ENCODE assay signal across 14 mouse cellular contexts in the genomic region with DNA sequence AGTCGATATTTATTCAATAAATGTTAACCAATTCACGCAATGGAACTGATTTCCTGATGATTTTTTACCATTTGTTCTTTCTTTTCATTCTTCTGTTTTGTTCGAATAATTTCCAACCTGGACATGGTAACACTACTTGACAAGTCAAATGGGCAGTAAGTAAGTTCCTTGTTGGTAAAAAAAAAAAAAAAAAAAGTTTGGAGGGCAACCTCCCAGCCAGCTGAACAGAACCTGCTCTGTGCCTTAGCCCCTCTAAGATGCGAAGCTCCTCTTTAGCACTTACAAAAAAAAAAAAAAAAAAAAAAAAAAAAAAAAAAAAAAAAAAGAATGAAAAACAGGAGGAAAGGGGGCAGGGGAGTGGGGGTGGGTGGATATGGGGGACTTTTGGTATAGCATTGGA.
DNase-seq lines count a peak whose midpoint lies in the region; ATAC-seq and TF ChIP-seq lines count a peak whose summit lies in the region.
"Had no signal": no experiment of that assay in that cellular context is flagged by ENCODE, and none has a peak within 500 bp of the region (broad histone marks: within the 10 kb centered on the region; RNA-seq: fewer than 3 reads in every experiment).

No protein-coding gene starts in this region.

- H3K27me3 ChIP-seq in intestine, embryonic 14.5 days (replicated peaks; ENCODE audit: control insufficient read depth, insufficient read depth, low read length): 0 out of 2 replicates have a peak, but pooled peaks cover 7% of the 10 kb centered on the region
- 0 out of 2 replicates have a peak, but pooled peaks cover 3% of the 10 kb centered on the region for H3K27me3 ChIP-seq in intestine, postnatal 0 days (replicated peaks; ENCODE audit: control insufficient read depth, insufficient read depth, low read length)
- H3K27me3 ChIP-seq in forebrain, embryonic 13.5 days: 0 out of 2 replicates have a peak, but pooled peaks cover 7% of the 10 kb centered on the region
- H3K27me3 ChIP-seq in hindbrain, postnatal 0 days (ENCODE audit: insufficient read depth, low read length): no peaks in the 10 kb centered on the region
- H3K27me3 ChIP-seq in neural tube, embryonic 15.5 days (replicated peaks): peaks cover 7% of the 10 kb centered on the region; the same call in 1 of the 2 replicates

- peaks cover 4% of the 10 kb centered on the region; the same call in 1 of the 2 replicates for H3K9me3 ChIP-seq in intestine, embryonic 14.5 days (ENCODE audit: control insufficient read depth, low read length)
- no peaks in the 10 kb centered on the region for H3K9me3 ChIP-seq in intestine, postnatal 0 days (ENCODE audit: control insufficient read depth)
- peaks cover 7% of the 10 kb centered on the region; the same call in 1 of the 2 replicates for H3K9me3 ChIP-seq in forebrain, embryonic 13.5 days (replicated peaks)
- H3K9me3 ChIP-seq in hindbrain, postnatal 0 days (ENCODE audit: low read length): no peaks in the 10 kb centered on the region
- H3K9me3 ChIP-seq in neural tube, embryonic 15.5 days (replicated peaks): no peaks in the 10 kb centered on the region; the same call in 1 of the 2 replicates
- H3K9me3 ChIP-seq: liver, embryonic 12.5 days had no signal

- WGBS in intestine, embryonic 14.5 days: 27% methylated on average over 4 of the region's 4 CpGs
- WGBS in intestine, postnatal 0 days: 22% methylated on average over 4 of the region's 4 CpGs
- WGBS in forebrain, embryonic 13.5 days: 19% methylated on average over 4 of the region's 4 CpGs
- WGBS in hindbrain, postnatal 0 days: 17% methylated on average over 4 of the region's 4 CpGs
- WGBS in neural tube, embryonic 15.5 days: 20% methylated on average over 4 of the region's 4 CpGs

- H3K27ac ChIP-seq in intestine, embryonic 14.5 days (ENCODE audit: low read depth): no peak overlapping the region
- H3K27ac ChIP-seq in intestine, postnatal 0 days (ENCODE audit: low read depth, low read length): no peak overlapping the region
- no peak overlapping the region for H3K27ac ChIP-seq in forebrain, embryonic 13.5 days
- no peak overlapping the region for H3K27ac ChIP-seq in hindbrain, postnatal 0 days
- H3K27ac ChIP-seq in neural tube, embryonic 15.5 days (replicated peaks): no peak overlapping the region
- H3K27ac ChIP-seq: liver, embryonic 12.5 days had no signal

- H3K9ac ChIP-seq in intestine, embryonic 14.5 days (ENCODE audit: low read length): no peak overlapping the region
- no peak overlapping the region for H3K9ac ChIP-seq in intestine, postnatal 0 days (ENCODE audit: low read depth, low read length)
- no peak overlapping the region for H3K9ac ChIP-seq in forebrain, embryonic 13.5 days
- no peak overlapping the region for H3K9ac ChIP-seq in hindbrain, postnatal 0 days (replicated peaks; ENCODE audit: low read length)
- H3K9ac ChIP-seq in neural tube, embryonic 15.5 days (replicated peaks): no peak overlapping the region
- H3K9ac ChIP-seq: liver, embryonic 12.5 days had no signal

- TF ChIP-seq CTCF in intestine, postnatal 0 days (IDR thresholded peaks at IDR 0.05; ENCODE audit: low read depth): no peak
- TF ChIP-seq CTCF in hindbrain, postnatal 0 days (IDR thresholded peaks at IDR 0.05; ENCODE audit: low read depth): no peak

- no peaks in the 10 kb centered on the region for H3K4me1 ChIP-seq in intestine, embryonic 14.5 days (replicated peaks; ENCODE audit: control insufficient read depth, insufficient read depth, low read length)
- no peaks in the 10 kb centered on the region for H3K4me1 ChIP-seq in intestine, postnatal 0 days (replicated peaks; ENCODE audit: control insufficient read depth, insufficient read depth, low read length)
- peaks cover 7% of the 10 kb centered on the region; the same call in 1 of the 2 replicates for H3K4me1 ChIP-seq in forebrain, embryonic 13.5 days
- H3K4me1 ChIP-seq in hindbrain, postnatal 0 days (ENCODE audit: insufficient read depth, low read length): no peaks in the 10 kb centered on the region
- peaks cover 11% of the 10 kb centered on the region for H3K4me1 ChIP-seq in neural tube, embryonic 15.5 days
- H3K4me1 ChIP-seq: liver, embryonic 12.5 days had no signal

- no peak for ATAC-seq in intestine, embryonic 14.5 days (replicated peaks; ENCODE audit: low FRiP score, low TSS enrichment, low read depth)
- ATAC-seq in intestine, postnatal 0 days: no peak
- ATAC-seq in forebrain, embryonic 13.5 days: no peak
- ATAC-seq in hindbrain, postnatal 0 days: no peak
- ATAC-seq in neural tube, embryonic 15.5 days (ENCODE audit: low FRiP score): no peak
- ATAC-seq: liver, embryonic 12.5 days; Patski had no signal

- no peak overlapping the region for H3K4me3 ChIP-seq in intestine, embryonic 14.5 days (ENCODE audit: low read depth, low read length)
- no peak overlapping the region for H3K4me3 ChIP-seq in intestine, postnatal 0 days (ENCODE audit: low read depth, low read length)
- H3K4me3 ChIP-seq in forebrain, embryonic 13.5 days: peak overlapping the region; percentile 10; the same call in 1 of the 2 replicates
- peak overlapping the region; percentile 13; the same call in 1 of the 2 replicates for H3K4me3 ChIP-seq in hindbrain, postnatal 0 days (ENCODE audit: low read length)
- H3K4me3 ChIP-seq in neural tube, embryonic 15.5 days (replicated peaks): peak overlapping the region; percentile 4
- H3K4me3 ChIP-seq: erythroblast, embryonic 14.5 days; liver, embryonic 12.5 days had no signal

- peak overlapping the region; percentile 18; the same call in 1 of the 2 replicates for H3K4me2 ChIP-seq in intestine, embryonic 14.5 days (ENCODE audit: low read length)
- no peak overlapping the region for H3K4me2 ChIP-seq in intestine, postnatal 0 days (replicated peaks; ENCODE audit: low read depth)
- peak overlapping the region; percentile 45 for H3K4me2 ChIP-seq in forebrain, embryonic 13.5 days
- H3K4me2 ChIP-seq in hindbrain, postnatal 0 days (ENCODE audit: low read depth, low read length): peak overlapping the region; percentile 40
- H3K4me2 ChIP-seq in neural tube, embryonic 15.5 days: peak overlapping the region; percentile 40
- H3K4me2 ChIP-seq: liver, embryonic 12.5 days had no signal

- H3K36me3 ChIP-seq in intestine, embryonic 14.5 days (ENCODE audit: control insufficient read depth, insufficient read depth, low read length): no peaks in the 10 kb centered on the region
- no peaks in the 10 kb centered on the region for H3K36me3 ChIP-seq in intestine, postnatal 0 days (ENCODE audit: control insufficient read depth, insufficient read depth)
- H3K36me3 ChIP-seq in forebrain, embryonic 13.5 days (ENCODE audit: poor library complexity, severe bottlenecking): no peaks in the 10 kb centered on the region
- H3K36me3 ChIP-seq in hindbrain, postnatal 0 days (ENCODE audit: insufficient read depth, low read length): no peaks in the 10 kb centered on the region
- no peaks in the 10 kb centered on the region for H3K36me3 ChIP-seq in neural tube, embryonic 15.5 days
- H3K36me3 ChIP-seq: liver, embryonic 12.5 days had no signal

- no peak for DNase-seq in intestine, embryonic 14.5 days (ENCODE audit: low spot score)
- DNase-seq in hindbrain, postnatal 0 days (ENCODE audit: low spot score): no peak
- no peak for DNase-seq in thymus, postnatal 25 days
- DNase-seq in thymus, postnatal 14 days: no peak
- DNase-seq: adrenal gland, adult 8-10 months; kidney, postnatal 25 days; lung, postnatal 14 days; thymus, adult 2 months had no signal

Comparison
In these comparisons a context has a peak if more than half of its experiments do, and no peak if none do; other contexts are left out.
1. H3K4me3 ChIP-seq: peak in forebrain, embryonic 13.5 days (single experiment), hindbrain, postnatal 0 days (single experiment) and neural tube, embryonic 15.5 days (single experiment); none in intestine, embryonic 14.5 days (single experiment) and intestine, postnatal 0 days (single experiment).